Mouse (Mus musculus) erythroblast, embryonic 14.5 days (primary cell): ENCODE results near the gene Dpyd. TPM values are rescaled to one million over a fixed set of nuclear protein-coding genes. Genes with fewer than 3 reads are reported as not detected.

Experiments used
- H3K27me3 ChIP-seq: 2 replicates; pipeline ENCODE4 v1.6.1; 2012; ENCODE audit warnings: inconsistent platforms; ENCODE audit not compliant: control insufficient read depth
- H3K36me3 ChIP-seq: 2 replicates; pipeline ENCODE4 v1.6.1; 2012; ENCODE audit warnings: mild to moderate bottlenecking, inconsistent platforms; ENCODE audit not compliant: control insufficient read depth
- H3K4me1 ChIP-seq: 2 replicates; pipeline ENCODE4 v1.6.1; 2012; ENCODE audit warnings: inconsistent platforms; ENCODE audit not compliant: control insufficient read depth
- H3K4me3 ChIP-seq: replicated peaks from 2 replicates; pipeline ENCODE3; 2012; ENCODE audit warnings: moderate library complexity, mild to moderate bottlenecking, inconsistent platforms
- H3K9me3 ChIP-seq: 2 replicates; pipeline ENCODE4 v1.6.1; 2012; ENCODE audit warnings: low read length, inconsistent platforms, mixed read lengths; ENCODE audit not compliant: control insufficient read depth
- GATA1 ChIP-seq: IDR thresholded peaks from 2 replicates; pipeline ENCODE4 v1.6.1; 2012; ENCODE audit warnings: low read length, inconsistent platforms, mixed read lengths
- TAL1 ChIP-seq: IDR thresholded peaks from 3 replicates; pipeline ENCODE4 v1.6.1; 2012; ENCODE audit warnings: low read length, inconsistent platforms, mixed read lengths
- polyA plus RNA-seq: library from polyadenylated mRNA; stranded (reverse); fragments of >175 nt; gene quantifications from 2 replicates; pipeline ENCODE4 v1.2.3, GENCODE M21; 2012

The Dpyd gene
- polyA plus RNA-seq, 1 experiment, result not detected

GRCm38 (mm10) chr3:119195613-119196012, 633.7 kb downstream of the Dpyd start:
- H3K4me1 ChIP-seq, result no peaks in the 10 kb centered on the region
- no peaks in the 10 kb centered on the region for H3K27me3 ChIP-seq
- no peak for TF ChIP-seq GATA1
- TF ChIP-seq TAL1, result no peak
- H3K36me3 ChIP-seq, result no peaks in the 10 kb centered on the region
- H3K9me3 ChIP-seq, result peaks cover 2% of the 10 kb centered on the region; the same call in 1 of the 2 replicates
- no peak overlapping the region for H3K4me3 ChIP-seq

DNA sequence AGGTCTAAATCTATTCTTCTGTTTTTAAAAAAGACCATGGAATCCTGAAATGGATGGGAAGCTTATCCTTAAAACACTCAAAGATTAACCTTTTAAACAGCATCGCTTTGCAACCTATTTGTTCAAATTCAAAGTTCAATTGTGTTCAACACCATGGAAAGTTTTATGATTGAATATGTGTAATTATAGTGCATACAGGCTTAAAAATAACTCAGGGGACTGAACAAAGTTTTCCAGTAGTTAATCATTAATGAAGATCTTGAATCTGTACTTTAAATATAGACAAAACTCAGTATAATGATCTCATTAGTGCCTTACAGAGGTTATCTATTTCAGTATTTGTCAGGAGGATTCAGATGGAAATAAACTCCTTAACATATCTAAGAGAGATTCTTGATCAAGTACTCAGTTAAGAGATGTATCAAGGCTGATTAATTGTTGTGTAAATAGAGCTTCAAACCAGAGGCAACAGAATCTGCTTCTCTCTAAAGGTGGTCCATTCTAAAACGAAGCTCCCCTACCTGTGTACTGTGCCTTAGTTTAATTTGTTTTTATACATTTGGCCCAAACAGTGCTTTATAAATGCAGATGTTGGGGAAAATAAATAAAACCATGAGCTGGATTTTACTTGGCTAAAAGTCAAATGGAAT, 659.0 kb downstream of the Dpyd start:
- no peak overlapping the region for H3K4me3 ChIP-seq
- no peaks in the 10 kb centered on the region for H3K36me3 ChIP-seq
- peaks cover 14% of the 10 kb centered on the region for H3K9me3 ChIP-seq
- H3K27me3 ChIP-seq, result no peaks in the 10 kb centered on the region
- no peaks in the 10 kb centered on the region for H3K4me1 ChIP-seq
- TF ChIP-seq GATA1 (no peak), TAL1 (no peak)

GRCm38 (mm10) chr3:119243181-119243580, 681.3 kb downstream of the Dpyd start:
- no peaks in the 10 kb centered on the region for H3K4me1 ChIP-seq
- H3K4me3 ChIP-seq, result no peak overlapping the region
- TF ChIP-seq TAL1 (no peak), GATA1 (no peak)
- no peaks in the 10 kb centered on the region for H3K27me3 ChIP-seq
- H3K9me3 ChIP-seq, result no peaks in the 10 kb centered on the region
- no peaks in the 10 kb centered on the region for H3K36me3 ChIP-seq

DNA sequence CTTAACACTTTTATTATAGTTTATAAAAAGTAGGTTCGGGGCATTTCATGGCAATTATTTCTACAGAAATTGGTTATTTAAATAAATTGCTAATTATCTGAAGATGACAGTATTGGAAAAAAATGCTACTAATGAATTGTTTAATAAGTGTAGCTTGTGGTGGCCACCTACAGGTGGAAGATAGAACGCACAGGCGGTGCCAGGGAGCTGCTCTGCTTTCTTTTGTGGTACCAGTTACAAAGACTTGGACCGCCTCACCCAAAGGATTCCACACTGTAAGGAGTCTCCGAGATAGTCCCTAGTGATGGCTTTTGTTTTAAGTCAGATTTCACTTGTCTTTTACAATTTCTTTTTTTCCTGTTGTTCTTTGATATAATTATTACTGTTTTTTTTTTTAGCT, 694.6 kb downstream of the Dpyd start:
- no peak for TF ChIP-seq GATA1
- no peak for TF ChIP-seq TAL1
- H3K4me1 ChIP-seq, result no peaks in the 10 kb centered on the region
- no peaks in the 10 kb centered on the region for H3K27me3 ChIP-seq
- peaks cover 11% of the 10 kb centered on the region for H3K9me3 ChIP-seq
- no peak overlapping the region for H3K4me3 ChIP-seq
- H3K36me3 ChIP-seq, result no peaks in the 10 kb centered on the region

- Histone ChIP-seq H3K4me1 (no peaks in the 10 kb centered on the region), H3K27me3 (no peaks in the 10 kb centered on the region), H3K9me3 (peaks cover 3% of the 10 kb centered on the region; the same call in 1 of the 2 replicates), H3K4me3 (no peak overlapping the region), H3K36me3 (no peaks in the 10 kb centered on the region)
- TF ChIP-seq TAL1 (no peak), GATA1 (no peak)
Measured at GRCm38 (mm10) chr3:119275241-119275640, 713.3 kb downstream of the Dpyd start.

DNA sequence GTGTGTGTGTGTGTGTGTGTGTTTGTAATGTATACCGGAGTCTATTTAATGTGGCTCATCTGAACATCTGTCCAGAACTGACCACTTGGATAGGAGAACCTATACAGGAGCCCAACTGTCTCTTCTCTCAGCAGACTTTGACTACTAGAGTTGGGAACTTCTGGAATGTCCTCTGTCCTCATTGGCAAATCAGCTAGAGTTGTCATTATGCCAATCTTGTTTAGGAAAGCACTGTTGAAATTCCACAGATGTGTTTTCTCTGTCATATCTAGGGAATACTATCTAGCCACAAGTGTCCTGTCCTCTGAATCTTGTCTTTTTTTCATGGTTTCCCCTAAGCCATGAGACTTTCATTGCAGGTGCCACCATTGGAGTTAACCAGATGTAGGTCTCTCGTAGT, 718.7 kb downstream of the Dpyd start:
- H3K4me1 ChIP-seq, result no peaks in the 10 kb centered on the region
- H3K4me3 ChIP-seq, result no peak overlapping the region
- H3K9me3 ChIP-seq, result no peaks in the 10 kb centered on the region; the same call in 1 of the 2 replicates
- TF ChIP-seq TAL1 (no peak), GATA1 (no peak)
- H3K27me3 ChIP-seq, result no peaks in the 10 kb centered on the region
- H3K36me3 ChIP-seq, result no peaks in the 10 kb centered on the region

GRCm38 (mm10) chr3:119314693-119315092, 752.8 kb downstream of the Dpyd start:
- Histone ChIP-seq H3K36me3 (no peaks in the 10 kb centered on the region), H3K4me1 (no peaks in the 10 kb centered on the region), H3K9me3 (peaks cover 7% of the 10 kb centered on the region), H3K4me3 (no peak overlapping the region), H3K27me3 (no peaks in the 10 kb centered on the region)
- TF ChIP-seq GATA1 (no peak), TAL1 (no peak)

- Histone ChIP-seq H3K27me3 (no peaks in the 10 kb centered on the region), H3K36me3 (no peaks in the 10 kb centered on the region), H3K4me1 (no peaks in the 10 kb centered on the region), H3K4me3 (no peak overlapping the region), H3K9me3 (peaks cover 4% of the 10 kb centered on the region; the same call in 1 of the 2 replicates)
- TF ChIP-seq TAL1, result no peak
- no peak for TF ChIP-seq GATA1
Measured at GRCm38 (mm10) chr3:119329063-119329462, 767.1 kb downstream of the Dpyd start.

DNA sequence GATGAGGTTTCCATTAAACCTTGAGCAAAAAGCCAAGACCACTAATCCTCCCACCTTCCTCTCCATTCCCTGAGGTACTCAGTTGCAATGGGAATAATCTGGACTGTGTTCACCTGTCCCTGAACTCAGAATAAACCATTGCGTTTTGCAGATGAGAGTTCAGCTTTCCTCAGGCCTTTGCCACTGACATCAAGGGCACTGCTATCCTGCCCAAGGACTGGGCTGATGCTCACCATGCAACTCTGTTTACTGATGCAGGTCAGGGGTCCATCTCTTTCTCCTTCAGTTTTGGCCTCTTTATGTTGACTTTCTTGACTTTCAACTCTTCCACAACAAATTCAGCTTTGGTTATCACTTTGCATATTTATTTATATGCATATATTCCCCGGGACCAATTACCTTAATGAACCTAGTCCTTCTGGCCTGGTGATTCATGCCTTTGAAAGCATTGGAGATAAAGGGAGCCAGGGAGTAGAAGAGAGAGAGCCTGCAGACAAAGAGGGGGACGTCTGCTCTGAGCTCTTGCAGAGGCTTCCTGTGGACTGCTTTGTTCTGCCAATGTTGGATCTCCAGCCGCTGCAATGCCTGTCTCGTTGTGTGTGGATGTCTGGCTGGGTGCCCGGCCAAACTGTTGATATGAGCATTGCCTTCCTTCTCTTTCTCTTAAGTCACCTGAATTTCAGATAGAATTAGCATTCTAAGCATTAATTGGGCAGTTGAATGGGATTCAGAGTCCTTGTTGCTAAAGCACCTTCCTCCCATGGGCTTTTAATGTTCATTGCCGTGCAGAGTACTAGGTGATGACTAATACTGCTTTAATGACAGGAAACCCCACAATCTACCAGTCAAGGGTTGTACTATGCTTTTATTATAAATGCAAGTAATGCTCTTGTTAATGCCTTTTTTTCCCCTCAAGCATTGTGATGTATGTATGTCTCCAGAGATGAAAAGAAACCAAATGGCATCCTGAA, 771.7 kb downstream of the Dpyd start:
- H3K36me3 ChIP-seq, result no peaks in the 10 kb centered on the region
- H3K27me3 ChIP-seq, result no peaks in the 10 kb centered on the region
- H3K9me3 ChIP-seq, result peaks cover 2% of the 10 kb centered on the region; the same call in 1 of the 2 replicates
- TF ChIP-seq GATA1 (no peak), TAL1 (no peak)
- no peaks in the 10 kb centered on the region for H3K4me1 ChIP-seq
- H3K4me3 ChIP-seq, result no peak overlapping the region
